Mouse (Mus musculus) cerebellum, adult 9-10 months (tissue): ENCODE measurements at regions not wholly inside any gene's neighbourhood (a gene's known extent, or its start where the extent isn't known, plus 50 kb on each side); places are given as distances from the start of the nearest gene placed in this dataset.
A peak's percentile ranks its signal among the peaks of the same experiment; 100 is the strongest.
"Not testable (repeated sequence)": the region's sequence is repeated elsewhere in the genome, so short reads cannot be mapped to it uniquely, and the experiment has no call there.

Experiments used
- DNase-seq: peaks from one replicate; pipeline ENCODE4 v3.0.0; 2022

GRCm38 (mm10) chr3:37815771-37816170 is 91.5 kb upstream of the Gm5148 start:
- peak; percentile 6 for DNase-seq

GRCm38 (mm10) chr3:37812936-37813335 is 88.6 kb upstream of the Gm5148 start:
- DNase-seq: no peak

- DNase-seq: no peak
Observed at GRCm38 (mm10) chr3:37811429-37811828, 87.1 kb upstream of the Gm5148 start.

- DNase-seq: no peak
Observed at GRCm38 (mm10) chr3:37810763-37811162, 86.5 kb upstream of the Gm5148 start.

GRCm38 (mm10) chr3:37805805-37806148 is 81.5 kb upstream of the Gm5148 start:
- no peak for DNase-seq

- DNase-seq: no peak
Observed at GRCm38 (mm10) chr3:37804941-37805804, 80.9 kb upstream of the Gm5148 start.

- DNase-seq: no peak
Observed at GRCm38 (mm10) chr3:37804261-37804660, 80.0 kb upstream of the Gm5148 start.

GRCm38 (mm10) chr3:37803781-37804180 is 79.5 kb upstream of the Gm5148 start:
- DNase-seq: not testable (repeated sequence)

- no peak for DNase-seq
Observed at GRCm38 (mm10) chr3:37801551-37801950, 77.3 kb upstream of the Gm5148 start.

GRCm38 (mm10) chr3:37799809-37800208 is 75.5 kb upstream of the Gm5148 start:
- DNase-seq: no peak

GRCm38 (mm10) chr3:37789711-37790110 is 65.4 kb upstream of the Gm5148 start:
- no peak for DNase-seq

GRCm38 (mm10) chr3:37789143-37789697 is 64.9 kb upstream of the Gm5148 start:
- DNase-seq: no peak

- no peak for DNase-seq
Observed at GRCm38 (mm10) chr3:37788366-37788765, 64.1 kb upstream of the Gm5148 start.

- no peak for DNase-seq
Observed at GRCm38 (mm10) chr3:37786792-37787191, 62.5 kb upstream of the Gm5148 start.

- no peak for DNase-seq
Observed at GRCm38 (mm10) chr3:37781086-37781485, 56.8 kb upstream of the Gm5148 start.

- DNase-seq: no peak
Observed at GRCm38 (mm10) chr3:37779867-37780475, 55.7 kb upstream of the Gm5148 start.

- DNase-seq: no peak
Observed at GRCm38 (mm10) chr3:37778386-37778785, 54.1 kb upstream of the Gm5148 start.

- DNase-seq: no peak
Observed at GRCm38 (mm10) chr3:37776224-37776623, 51.9 kb upstream of the Gm5148 start.
